Mouse (Mus musculus): ENCODE results near the gene Cnot11. TPM values are rescaled to one million over a fixed set of nuclear protein-coding genes. Genes with fewer than 3 reads are reported as not detected.

The Cnot11 gene
- 15.9 and 16.2 TPM in 2 replicates for polyA plus RNA-seq (2015; fragmentation: Nextera tagmentation; extraction: Ambion mirVana)

DNA sequence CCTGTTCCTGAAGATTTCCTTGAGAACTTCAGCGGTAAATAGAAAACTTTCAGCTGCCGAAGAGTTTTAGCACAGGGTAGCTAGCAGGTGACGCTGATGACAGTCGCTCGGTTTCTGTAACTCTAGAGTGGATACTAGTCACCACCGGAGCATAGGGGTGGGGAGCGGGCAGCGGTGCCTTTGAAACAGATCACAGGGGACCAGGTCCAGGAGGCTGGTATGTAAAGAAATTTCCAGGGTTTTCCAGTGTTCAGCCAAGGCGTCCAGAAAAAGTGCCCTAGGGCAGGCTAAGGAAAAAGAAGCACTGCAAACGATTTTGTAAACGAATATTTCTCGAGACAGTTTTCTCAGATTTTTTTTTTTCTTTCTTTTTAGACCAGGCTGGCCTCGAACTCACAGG is at the start of gene Cnot11:
Cnot11 (plus strand) TSS at position 162 of the 400 bp plus-strand sequence.
- ATAC-seq (ENCODE audit: low FRiP score, low read depth), result no peak
- H3K4me1 ChIP-seq (replicated peaks), result peaks cover 20% of the 10 kb centered on the region
- peak within 1 kb of the TSS; percentile 74 for H3K4me3 ChIP-seq
- H3K27me3 ChIP-seq, result no peaks in the 10 kb centered on the region
- H3K4me2 ChIP-seq, result peak within 1 kb of the TSS; percentile 94
- peak within 1 kb of the TSS; percentile 87 for H3K27ac ChIP-seq (replicated peaks)
- peak within 1 kb of the TSS; percentile 87 for H3K9ac ChIP-seq
- H3K9me3 ChIP-seq, result no peaks in the 10 kb centered on the region
- WGBS, result 37% methylated on average over 13 of the region's 13 CpGs
- H3K36me3 ChIP-seq, result peaks cover 18% of the 10 kb centered on the region

DNA sequence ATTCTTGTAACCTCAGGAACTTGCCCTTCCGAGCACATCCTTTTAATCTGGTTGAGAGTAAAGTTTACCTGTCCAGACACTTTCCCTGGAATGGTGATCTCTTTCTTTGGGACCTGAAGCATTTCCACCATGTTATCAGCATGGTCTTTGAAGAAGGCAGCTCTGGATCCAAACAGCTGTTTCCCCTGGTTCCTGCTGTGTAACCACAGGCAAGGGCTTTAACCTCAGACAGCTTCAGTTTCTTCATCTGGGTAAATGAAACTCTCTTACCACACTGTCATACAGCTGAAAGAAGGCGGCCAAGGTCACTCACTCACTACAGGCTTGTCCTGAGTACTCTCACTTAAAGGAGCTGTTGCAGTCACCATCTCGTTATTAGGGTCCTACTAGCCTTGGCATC is 47.4 kb upstream of the Cnot11 start:
- no peaks in the 10 kb centered on the region for H3K36me3 ChIP-seq
- no peaks in the 10 kb centered on the region for H3K27me3 ChIP-seq
- no peak overlapping the region for H3K27ac ChIP-seq (replicated peaks)
- no peak for ATAC-seq (ENCODE audit: low FRiP score, low read depth)
- 84% methylated on average over 3 of the region's 3 CpGs for WGBS
- H3K4me1 ChIP-seq (replicated peaks), result peaks cover 7% of the 10 kb centered on the region
- no peaks in the 10 kb centered on the region for H3K9me3 ChIP-seq
- H3K4me3 ChIP-seq, result no peak overlapping the region
- H3K4me2 ChIP-seq, result no peak overlapping the region
- H3K9ac ChIP-seq, result no peak overlapping the region

DNA sequence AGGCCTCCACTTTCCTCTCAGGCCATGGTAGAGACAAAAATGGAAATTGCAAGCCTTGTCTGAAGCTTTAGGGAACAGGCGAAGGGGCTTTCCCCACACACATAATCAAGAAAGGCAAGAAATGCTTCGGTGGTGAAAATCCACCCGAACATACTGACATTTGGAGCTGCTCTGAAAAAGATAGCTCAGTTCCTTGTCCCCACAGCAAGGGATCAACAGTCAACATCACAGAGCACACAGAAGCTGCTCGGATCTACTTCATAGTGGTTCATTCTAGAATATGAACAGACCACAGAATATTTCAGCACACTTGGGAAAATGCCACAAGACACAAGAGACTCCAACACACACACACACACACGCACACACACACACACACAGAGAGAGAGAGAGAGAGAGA is 41.6 kb upstream of the Cnot11 start:
- H3K9ac ChIP-seq, result no peak overlapping the region
- no peaks in the 10 kb centered on the region for H3K9me3 ChIP-seq
- no peak overlapping the region for H3K4me2 ChIP-seq
- no peaks in the 10 kb centered on the region for H3K27me3 ChIP-seq
- H3K4me3 ChIP-seq, result no peak overlapping the region
- H3K4me1 ChIP-seq (replicated peaks), result no peaks in the 10 kb centered on the region
- no peak for ATAC-seq (ENCODE audit: low FRiP score, low read depth)
- WGBS, result 90% methylated on average over 5 of the region's 5 CpGs
- H3K36me3 ChIP-seq, result no peaks in the 10 kb centered on the region
- H3K27ac ChIP-seq (replicated peaks), result no peak overlapping the region

DNA sequence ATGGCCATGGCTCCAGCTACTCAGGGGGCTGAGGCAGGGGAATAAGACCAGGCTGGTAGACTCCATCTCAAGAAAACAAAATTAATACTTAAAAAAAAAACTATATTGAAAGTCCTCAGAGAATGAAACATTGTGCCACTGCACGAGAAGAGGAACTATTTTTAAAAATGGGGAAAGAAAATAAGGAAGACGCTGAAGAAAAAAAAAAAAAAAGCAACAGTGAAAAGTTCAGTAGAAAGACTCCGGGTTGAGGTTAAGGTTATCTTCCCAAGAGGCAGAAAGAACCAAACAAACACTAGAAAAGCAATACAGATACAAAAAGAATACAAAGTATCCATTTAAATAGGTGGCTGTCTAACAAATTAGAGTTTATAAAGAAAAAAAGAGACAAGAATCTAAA is 41.1 kb upstream of the Cnot11 start:
- Histone ChIP-seq H3K9me3 (no peaks in the 10 kb centered on the region), H3K27ac (replicated peaks) (no peak overlapping the region), H3K4me2 (no peak overlapping the region), H3K9ac (no peak overlapping the region), H3K36me3 (no peaks in the 10 kb centered on the region), H3K4me1 (replicated peaks) (no peaks in the 10 kb centered on the region), H3K27me3 (no peaks in the 10 kb centered on the region), H3K4me3 (no peak overlapping the region)
- no peak for ATAC-seq (ENCODE audit: low FRiP score, low read depth)
- 82% methylated on average over 3 of the region's 3 CpGs for WGBS

DNA sequence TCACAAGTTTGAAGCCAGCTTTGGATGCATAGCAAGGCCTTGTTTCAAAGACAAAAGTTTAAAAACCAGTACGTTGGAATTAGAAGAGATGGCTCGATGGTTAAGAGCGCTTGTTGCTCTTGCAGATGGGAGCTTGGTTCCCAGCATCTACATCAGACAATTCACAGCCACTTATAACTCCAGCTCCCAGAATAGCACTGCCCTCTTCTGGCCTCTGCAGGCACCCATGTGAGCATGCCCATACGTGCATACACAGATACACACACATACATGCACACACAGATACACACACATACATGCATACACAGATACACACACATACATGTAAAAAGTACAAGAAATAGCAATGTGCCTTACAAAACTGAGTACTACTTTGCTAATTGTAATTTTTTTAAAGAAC is 37.8 kb upstream of the Cnot11 start:
- H3K9ac ChIP-seq, result no peak overlapping the region
- H3K4me1 ChIP-seq (replicated peaks), result no peaks in the 10 kb centered on the region
- H3K36me3 ChIP-seq, result no peaks in the 10 kb centered on the region
- H3K4me2 ChIP-seq, result no peak overlapping the region
- no peak overlapping the region for H3K27ac ChIP-seq (replicated peaks)
- no peaks in the 10 kb centered on the region for H3K27me3 ChIP-seq
- H3K4me3 ChIP-seq, result no peak overlapping the region
- no peaks in the 10 kb centered on the region for H3K9me3 ChIP-seq
- no peak for ATAC-seq (ENCODE audit: low FRiP score, low read depth)
- 97% methylated on average over 4 of the region's 4 CpGs for WGBS

DNA sequence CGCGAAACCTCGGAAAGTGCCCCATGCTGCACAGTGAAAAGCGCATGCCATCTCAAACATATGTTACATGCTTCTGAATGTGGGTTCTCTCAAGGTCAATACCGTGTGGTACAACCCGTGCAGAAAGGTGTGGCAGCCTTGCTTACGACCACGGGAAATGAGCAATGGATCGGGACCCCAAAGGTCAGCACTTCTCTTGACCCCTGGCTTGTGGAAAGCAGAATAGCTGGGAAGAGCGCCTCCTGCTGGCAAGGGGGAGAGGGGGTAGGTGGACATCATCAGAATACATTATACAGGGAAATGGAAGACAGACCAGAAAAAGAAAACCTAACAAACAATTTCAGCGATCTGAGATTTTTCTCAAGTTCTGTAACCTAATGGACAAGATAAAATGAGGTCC is 37.0 kb upstream of the Cnot11 start:
- Histone ChIP-seq H3K9me3 (no peaks in the 10 kb centered on the region), H3K9ac (no peak overlapping the region), H3K36me3 (no peaks in the 10 kb centered on the region), H3K27ac (replicated peaks) (no peak overlapping the region), H3K27me3 (no peaks in the 10 kb centered on the region), H3K4me2 (no peak overlapping the region), H3K4me1 (replicated peaks) (no peaks in the 10 kb centered on the region), H3K4me3 (no peak overlapping the region)
- 89% methylated on average over 11 of the region's 11 CpGs for WGBS
- ATAC-seq (ENCODE audit: low FRiP score, low read depth), result no peak

DNA sequence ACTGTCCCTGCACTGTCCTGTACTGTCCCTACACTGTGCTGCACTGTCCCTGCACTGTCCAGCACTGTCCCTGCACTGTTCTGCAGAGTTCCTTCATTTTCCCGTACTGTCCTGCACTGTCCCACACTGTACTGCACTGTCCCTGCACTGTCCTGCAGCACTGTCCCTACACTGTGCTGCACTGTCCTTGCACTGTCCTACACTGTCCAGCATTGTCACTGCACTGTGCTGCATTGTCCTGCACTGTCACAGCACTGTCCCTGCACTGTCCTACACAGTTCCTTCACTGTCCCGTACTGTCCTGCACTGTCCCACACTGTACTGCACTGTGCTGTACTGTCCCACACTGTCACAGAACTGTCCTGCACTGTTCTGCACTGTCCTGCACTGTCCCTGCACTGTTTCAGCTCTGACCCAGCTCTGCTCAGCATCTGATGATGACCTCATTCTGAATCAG is 35.3 kb upstream of the Cnot11 start:
- WGBS, result 89% methylated on average over 2 of the region's 2 CpGs
- Histone ChIP-seq H3K4me3 (no peak overlapping the region), H3K4me1 (replicated peaks) (no peaks in the 10 kb centered on the region), H3K9ac (no peak overlapping the region), H3K4me2 (no peak overlapping the region), H3K27ac (replicated peaks) (no peak overlapping the region), H3K27me3 (no peaks in the 10 kb centered on the region), H3K36me3 (no peaks in the 10 kb centered on the region), H3K9me3 (no peaks in the 10 kb centered on the region)
- ATAC-seq (ENCODE audit: low FRiP score, low read depth), result peak; percentile 74; the same call in 1 of the 2 replicates

DNA sequence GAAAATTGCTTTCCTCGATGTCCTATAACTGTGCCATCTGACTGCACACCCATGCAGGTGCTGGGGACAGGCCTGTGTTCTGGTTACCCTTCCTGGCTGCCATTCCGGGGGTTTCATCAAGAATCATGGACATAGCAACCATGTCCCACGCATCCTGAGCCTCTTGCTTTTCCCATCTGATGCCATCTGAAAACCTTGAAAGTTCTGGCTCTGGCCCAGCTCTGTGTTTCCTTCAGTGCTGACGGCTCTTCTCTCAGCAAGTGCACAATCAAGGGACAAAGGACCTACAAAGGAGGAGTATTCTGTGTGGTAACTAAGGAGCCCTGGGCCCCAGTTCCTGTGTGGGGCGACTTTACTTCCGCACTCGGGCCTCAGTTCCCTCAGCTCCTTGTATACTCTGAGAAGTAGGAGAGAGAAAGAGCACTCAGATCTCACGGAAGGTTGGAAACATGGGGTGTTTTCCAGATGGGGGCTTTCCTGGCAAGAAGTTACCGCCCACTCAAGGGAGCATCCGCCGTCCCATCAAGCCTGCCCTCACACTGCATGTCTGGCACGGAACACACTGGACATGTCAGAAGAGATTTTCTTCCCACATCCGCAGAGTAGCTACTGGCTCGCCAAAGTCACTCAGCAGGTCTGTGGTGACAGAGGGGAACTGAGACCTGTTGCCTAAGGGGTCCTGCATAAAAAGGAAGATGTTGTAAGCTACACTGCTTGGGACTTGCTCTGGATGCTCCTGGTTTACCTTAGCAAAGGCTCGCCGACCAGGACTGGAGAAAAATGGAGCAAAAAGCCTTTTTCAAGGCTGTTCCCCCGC is 31.8 kb upstream of the Cnot11 start:
- Histone ChIP-seq H3K9me3 (no peaks in the 10 kb centered on the region), H3K36me3 (no peaks in the 10 kb centered on the region), H3K27ac (replicated peaks) (no peak overlapping the region), H3K9ac (no peak overlapping the region), H3K4me1 (replicated peaks) (no peaks in the 10 kb centered on the region), H3K4me3 (no peak overlapping the region), H3K4me2 (no peak overlapping the region), H3K27me3 (no peaks in the 10 kb centered on the region)
- 79% methylated on average over 17 of the region's 17 CpGs for whole genome bisulfite sequencing
- ATAC-seq (ENCODE audit: low FRiP score, low read depth), result no peak

DNA sequence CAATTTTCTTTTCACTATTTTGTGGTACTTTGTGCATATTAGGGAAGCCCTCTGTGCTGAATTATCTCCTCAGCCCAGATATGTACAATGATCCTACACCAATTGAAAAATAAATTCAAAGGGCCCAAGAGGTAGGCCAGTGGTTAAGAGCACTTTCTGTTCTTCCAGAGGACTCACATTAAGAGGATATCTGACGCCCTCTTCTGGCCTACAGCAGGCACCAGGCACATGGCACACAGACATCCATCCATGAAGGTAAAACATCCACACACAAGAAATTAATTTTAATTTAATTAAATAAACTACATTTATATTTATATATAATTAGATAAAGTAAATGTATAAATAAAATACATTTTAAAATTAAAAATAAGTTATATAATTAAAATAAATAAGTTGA is 30.5 kb upstream of the Cnot11 start:
- no peaks in the 10 kb centered on the region for H3K9me3 ChIP-seq
- no peaks in the 10 kb centered on the region for H3K4me1 ChIP-seq (replicated peaks)
- 16% methylated on average over 1 of the region's 1 CpGs for WGBS
- no peaks in the 10 kb centered on the region for H3K36me3 ChIP-seq
- H3K4me2 ChIP-seq, result no peak overlapping the region
- H3K9ac ChIP-seq, result no peak overlapping the region
- ATAC-seq (ENCODE audit: low FRiP score, low read depth), result no peak
- H3K27me3 ChIP-seq, result no peaks in the 10 kb centered on the region
- no peak overlapping the region for H3K27ac ChIP-seq (replicated peaks)
- H3K4me3 ChIP-seq, result no peak overlapping the region

DNA sequence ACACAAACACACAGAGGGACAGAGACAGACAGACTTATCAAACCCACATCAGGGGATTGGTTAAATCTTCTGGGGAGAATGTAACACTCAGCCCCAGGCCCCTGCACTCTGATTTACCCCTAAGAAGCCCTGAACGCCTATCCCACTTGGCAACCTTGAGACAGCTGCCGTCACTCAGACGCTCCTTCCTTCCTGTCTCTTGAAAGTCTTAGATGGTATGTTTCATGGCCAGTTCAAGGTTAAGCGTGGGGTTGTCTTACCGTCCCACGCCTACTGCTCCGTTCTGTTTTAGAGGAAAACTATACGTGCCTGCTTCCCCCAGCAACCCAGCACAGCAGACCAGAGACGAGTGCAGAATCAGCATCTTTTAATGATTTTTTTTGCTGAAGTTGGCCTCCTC is 29.2 kb upstream of the Cnot11 start:
- ATAC-seq (ENCODE audit: low FRiP score, low read depth), result no peak

DNA sequence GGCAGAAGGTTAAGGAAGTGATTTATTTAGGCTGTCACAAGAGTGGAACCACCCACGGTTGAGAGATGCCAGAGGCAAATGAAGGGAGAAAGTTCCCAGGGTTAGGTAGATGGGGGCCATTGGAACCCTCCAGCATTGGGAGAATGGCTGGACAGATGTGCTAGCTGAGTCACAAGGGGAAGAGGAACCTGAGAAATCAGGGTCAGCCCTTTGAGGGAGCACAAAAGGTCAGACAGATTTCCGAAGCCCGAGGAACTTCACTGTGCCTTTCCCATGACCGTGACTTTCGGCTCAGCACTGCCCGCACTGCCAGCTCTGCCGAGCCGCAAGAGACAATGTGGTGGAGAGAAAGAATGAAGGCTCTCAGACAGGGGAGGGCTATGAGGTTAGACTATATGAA is 23.0 kb upstream of the Cnot11 start:
- ATAC-seq (ENCODE audit: low FRiP score, low read depth), result no peak
- Histone ChIP-seq H3K4me3 (no peak overlapping the region), H3K4me1 (replicated peaks) (0 out of 2 replicates have a peak, but pooled peaks cover 10% of the 10 kb centered on the region), H3K36me3 (no peaks in the 10 kb centered on the region), H3K4me2 (no peak overlapping the region), H3K27me3 (no peaks in the 10 kb centered on the region), H3K9ac (no peak overlapping the region), H3K9me3 (no peaks in the 10 kb centered on the region), H3K27ac (replicated peaks) (no peak overlapping the region)
- WGBS, result 66% methylated on average over 8 of the region's 8 CpGs

More for the DNA sequence above, 29.2 kb upstream of the Cnot11 start:
- no peak overlapping the region for H3K4me2 ChIP-seq
- no peaks in the 10 kb centered on the region for H3K9me3 ChIP-seq
- H3K4me3 ChIP-seq, result no peak overlapping the region
- 79% methylated on average over 9 of the region's 9 CpGs for WGBS
- no peak overlapping the region for H3K27ac ChIP-seq (replicated peaks)
- H3K27me3 ChIP-seq, result no peaks in the 10 kb centered on the region
- no peaks in the 10 kb centered on the region for H3K36me3 ChIP-seq
- no peaks in the 10 kb centered on the region for H3K4me1 ChIP-seq (replicated peaks)
- H3K9ac ChIP-seq, result no peak overlapping the region

DNA sequence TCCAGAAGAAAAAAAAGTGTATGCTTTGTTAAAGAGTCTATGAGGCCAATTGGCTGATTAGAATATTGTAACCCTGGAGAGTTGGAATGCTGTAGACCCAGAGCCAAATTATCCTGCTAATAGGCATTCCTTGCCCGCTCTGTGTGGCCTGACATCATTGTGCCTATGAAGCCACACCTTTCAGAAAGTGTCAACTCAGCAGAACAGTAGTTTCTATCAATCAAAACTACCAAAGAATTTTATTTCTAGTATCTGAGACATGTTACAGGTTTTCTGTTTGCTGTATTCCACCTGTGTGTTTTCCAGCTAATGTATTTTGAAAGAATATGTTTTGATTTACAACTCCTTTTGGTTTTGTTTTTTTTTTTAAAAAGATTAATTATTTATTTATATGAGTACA is 22.6 kb upstream of the Cnot11 start:
- no peaks in the 10 kb centered on the region for H3K27me3 ChIP-seq
- no peaks in the 10 kb centered on the region for H3K9me3 ChIP-seq
- H3K4me1 ChIP-seq (replicated peaks), result 0 out of 2 replicates have a peak, but pooled peaks cover 10% of the 10 kb centered on the region
- no peak overlapping the region for H3K27ac ChIP-seq (replicated peaks)
- ATAC-seq (ENCODE audit: low FRiP score, low read depth), result no peak
- no peak overlapping the region for H3K4me2 ChIP-seq
- no peak overlapping the region for H3K9ac ChIP-seq
- H3K36me3 ChIP-seq, result no peaks in the 10 kb centered on the region
- H3K4me3 ChIP-seq, result no peak overlapping the region
- 62% methylated on average over 1 of the region's 1 CpGs for WGBS
